Mouse (Mus musculus) E14TG2a.4 (cell line): ENCODE measurements around the gene Dnah2.
A peak's percentile ranks its signal among the peaks of the same experiment; 100 is the strongest.

ENCODE experiments used
- CTCF ChIP-seq: conservative IDR thresholded peaks from 2 replicates; pipeline ENCODE4 v1.5.1; 2014; ENCODE audit warnings: low read length
- NANOG ChIP-seq: IDR thresholded peaks from 2 replicates; pipeline ENCODE4 v1.6.1; 2014; ENCODE audit warnings: borderline replicate concordance, low read length, mixed read lengths
- POU5F1 ChIP-seq: IDR thresholded peaks from 2 replicates; pipeline ENCODE4 v1.6.1; 2014; ENCODE audit warnings: low read length, borderline replicate concordance

GRCm38 (mm10) chr11:69452114-69452867 is 96.6 kb downstream of the Dnah2 start:
- TF ChIP-seq CTCF (no peak), NANOG (peak; percentile 34; the same call in 1 of the 2 replicates), POU5F1 (no peak)
